Mouse (Mus musculus): Measurements from ENCODE around the gene Smok2a.
"Not testable (repeated sequence)": the region's sequence is repeated elsewhere in the genome, so short reads cannot be mapped to it uniquely, and the experiment has no call there.

DNA sequence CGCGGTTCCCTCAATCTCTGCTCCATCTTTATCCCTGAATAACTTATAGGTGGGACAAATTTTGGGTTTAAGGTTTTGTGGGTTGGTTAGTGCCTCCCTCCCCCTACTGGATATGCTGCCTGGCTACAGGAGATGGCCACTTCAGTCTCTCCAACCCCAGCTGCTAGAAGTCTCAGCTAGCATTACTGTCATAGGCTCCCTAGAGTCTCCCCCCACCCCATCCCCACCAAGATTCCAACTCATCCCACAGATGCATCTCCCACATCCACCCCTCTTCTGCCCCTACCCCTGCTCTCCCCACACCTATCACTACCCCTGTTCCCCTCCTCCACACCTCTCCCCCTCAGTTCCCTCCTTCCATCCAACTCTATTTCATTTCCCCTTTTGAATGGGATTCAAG, 933 bp downstream of the Smok2a start:
- not testable (repeated sequence) for TF ChIP-seq CTCF (IDR thresholded peaks at IDR 0.05; ENCODE audit: low read depth, low read length); POLR2A (IDR thresholded peaks at IDR 0.05; ENCODE audit: extremely low read depth, insufficient read depth, low read length)
